Mouse (Mus musculus): ENCODE results near the gene Cobl. TPM values are rescaled to one million over a fixed set of nuclear protein-coding genes. Genes with fewer than 3 reads are reported as not detected.

Gene Cobl
- polyA plus RNA-seq, 1 experiment = 1.2 TPM

GRCm38 (mm10) chr11:12343686-12344085 is 121.1 kb downstream of the Cobl start:
- no peaks in the 10 kb centered on the region for H3K27me3 ChIP-seq (ENCODE audit: control insufficient read depth, insufficient read depth, low read length)
- no peaks in the 10 kb centered on the region for H3K4me1 ChIP-seq (ENCODE audit: control insufficient read depth, insufficient read depth, low read length)
- H3K27ac ChIP-seq (ENCODE audit: control insufficient read depth, insufficient read depth, low read depth, low read length) = no peak overlapping the region
- H3K36me3 ChIP-seq (ENCODE audit: control insufficient read depth, insufficient read depth, low read length) = no peaks in the 10 kb centered on the region
- no peak for TF ChIP-seq POLR2A (IDR thresholded peaks at IDR 0.05; ENCODE audit: control insufficient read depth, low read depth, low read length)
- no peak for TF ChIP-seq CTCF (IDR thresholded peaks at IDR 0.05; ENCODE audit: control insufficient read depth, insufficient read depth, insufficient replicate concordance, low read depth, low read length)
- H3K4me3 ChIP-seq (ENCODE audit: control insufficient read depth, low read depth, low read length) = no peak overlapping the region

GRCm38 (mm10) chr11:12340697-12341096 is 124.1 kb downstream of the Cobl start:
- Histone ChIP-seq H3K27me3 (ENCODE audit: control insufficient read depth, insufficient read depth, low read length) (no peaks in the 10 kb centered on the region), H3K27ac (ENCODE audit: control insufficient read depth, insufficient read depth, low read depth, low read length) (no peak overlapping the region), H3K4me3 (ENCODE audit: control insufficient read depth, low read depth, low read length) (no peak overlapping the region), H3K36me3 (ENCODE audit: control insufficient read depth, insufficient read depth, low read length) (no peaks in the 10 kb centered on the region), H3K4me1 (ENCODE audit: control insufficient read depth, insufficient read depth, low read length) (peaks cover 2% of the 10 kb centered on the region)
- TF ChIP-seq CTCF (IDR thresholded peaks at IDR 0.05; ENCODE audit: control insufficient read depth, insufficient read depth, insufficient replicate concordance, low read depth, low read length) (no peak), POLR2A (IDR thresholded peaks at IDR 0.05; ENCODE audit: control insufficient read depth, low read depth, low read length) (no peak)

GRCm38 (mm10) chr11:12336145-12336544 is 128.6 kb downstream of the Cobl start:
- H3K4me3 ChIP-seq (ENCODE audit: control insufficient read depth, low read depth, low read length) = no peak overlapping the region; the same call in none of the 2 replicates
- H3K4me1 ChIP-seq (ENCODE audit: control insufficient read depth, insufficient read depth, low read length) = peaks cover 2% of the 10 kb centered on the region
- H3K36me3 ChIP-seq (ENCODE audit: control insufficient read depth, insufficient read depth, low read length) = no peaks in the 10 kb centered on the region
- H3K27me3 ChIP-seq (ENCODE audit: control insufficient read depth, insufficient read depth, low read length) = no peaks in the 10 kb centered on the region
- TF ChIP-seq POLR2A (IDR thresholded peaks at IDR 0.05; ENCODE audit: control insufficient read depth, low read depth, low read length) = no peak
- no peak for TF ChIP-seq CTCF (IDR thresholded peaks at IDR 0.05; ENCODE audit: control insufficient read depth, insufficient read depth, insufficient replicate concordance, low read depth, low read length)
- no peak overlapping the region for H3K27ac ChIP-seq (ENCODE audit: control insufficient read depth, insufficient read depth, low read depth, low read length)

GRCm38 (mm10) chr11:12331997-12332396 is 132.8 kb downstream of the Cobl start:
- H3K36me3 ChIP-seq (ENCODE audit: control insufficient read depth, insufficient read depth, low read length) = no peaks in the 10 kb centered on the region
- H3K27me3 ChIP-seq (ENCODE audit: control insufficient read depth, insufficient read depth, low read length) = no peaks in the 10 kb centered on the region
- no peak for TF ChIP-seq CTCF (IDR thresholded peaks at IDR 0.05; ENCODE audit: control insufficient read depth, insufficient read depth, insufficient replicate concordance, low read depth, low read length)
- no peak for TF ChIP-seq POLR2A (IDR thresholded peaks at IDR 0.05; ENCODE audit: control insufficient read depth, low read depth, low read length)
- no peak overlapping the region for H3K27ac ChIP-seq (ENCODE audit: control insufficient read depth, insufficient read depth, low read depth, low read length)
- no peak overlapping the region for H3K4me3 ChIP-seq (ENCODE audit: control insufficient read depth, low read depth, low read length)
- H3K4me1 ChIP-seq (ENCODE audit: control insufficient read depth, insufficient read depth, low read length) = peaks cover 2% of the 10 kb centered on the region

GRCm38 (mm10) chr11:12321445-12321844 is 143.3 kb downstream of the Cobl start:
- Histone ChIP-seq H3K4me3 (ENCODE audit: control insufficient read depth, low read depth, low read length) (no peak overlapping the region), H3K36me3 (ENCODE audit: control insufficient read depth, insufficient read depth, low read length) (no peaks in the 10 kb centered on the region), H3K27me3 (ENCODE audit: control insufficient read depth, insufficient read depth, low read length) (no peaks in the 10 kb centered on the region), H3K4me1 (ENCODE audit: control insufficient read depth, insufficient read depth, low read length) (no peaks in the 10 kb centered on the region), H3K27ac (ENCODE audit: control insufficient read depth, insufficient read depth, low read depth, low read length) (no peak overlapping the region)
- TF ChIP-seq CTCF (IDR thresholded peaks at IDR 0.05; ENCODE audit: control insufficient read depth, insufficient read depth, insufficient replicate concordance, low read depth, low read length) = no peak

- Histone ChIP-seq H3K4me3 (ENCODE audit: control insufficient read depth, low read depth, low read length) (no peak overlapping the region), H3K27ac (ENCODE audit: control insufficient read depth, insufficient read depth, low read depth, low read length) (no peak overlapping the region), H3K4me1 (ENCODE audit: control insufficient read depth, insufficient read depth, low read length) (no peaks in the 10 kb centered on the region), H3K27me3 (ENCODE audit: control insufficient read depth, insufficient read depth, low read length) (no peaks in the 10 kb centered on the region), H3K36me3 (ENCODE audit: control insufficient read depth, insufficient read depth, low read length) (no peaks in the 10 kb centered on the region)
- TF ChIP-seq CTCF (IDR thresholded peaks at IDR 0.05; ENCODE audit: control insufficient read depth, insufficient read depth, insufficient replicate concordance, low read depth, low read length) = no peak
- TF ChIP-seq POLR2A (IDR thresholded peaks at IDR 0.05; ENCODE audit: control insufficient read depth, low read depth, low read length) = no peak
These were observed 145.4 kb downstream of the Cobl start for GRCm38 (mm10) chr11:12319318-12319717.

- TF ChIP-seq POLR2A (IDR thresholded peaks at IDR 0.05; ENCODE audit: control insufficient read depth, low read depth, low read length) (no peak), CTCF (IDR thresholded peaks at IDR 0.05; ENCODE audit: control insufficient read depth, insufficient read depth, insufficient replicate concordance, low read depth, low read length) (no peak)
These were observed 149.1 kb downstream of the Cobl start for GRCm38 (mm10) chr11:12315670-12316069.

More at GRCm38 (mm10) chr11:12315670-12316069, 149.1 kb downstream of the Cobl start:
- Histone ChIP-seq H3K4me3 (ENCODE audit: control insufficient read depth, low read depth, low read length) (no peak overlapping the region), H3K27ac (ENCODE audit: control insufficient read depth, insufficient read depth, low read depth, low read length) (no peak overlapping the region), H3K4me1 (ENCODE audit: control insufficient read depth, insufficient read depth, low read length) (no peaks in the 10 kb centered on the region), H3K36me3 (ENCODE audit: control insufficient read depth, insufficient read depth, low read length) (no peaks in the 10 kb centered on the region), H3K27me3 (ENCODE audit: control insufficient read depth, insufficient read depth, low read length) (no peaks in the 10 kb centered on the region)

Data from testis, adult 2 months (tissue).